8 mouse cellular contexts compared by ENCODE assay signal in the genomic region with DNA sequence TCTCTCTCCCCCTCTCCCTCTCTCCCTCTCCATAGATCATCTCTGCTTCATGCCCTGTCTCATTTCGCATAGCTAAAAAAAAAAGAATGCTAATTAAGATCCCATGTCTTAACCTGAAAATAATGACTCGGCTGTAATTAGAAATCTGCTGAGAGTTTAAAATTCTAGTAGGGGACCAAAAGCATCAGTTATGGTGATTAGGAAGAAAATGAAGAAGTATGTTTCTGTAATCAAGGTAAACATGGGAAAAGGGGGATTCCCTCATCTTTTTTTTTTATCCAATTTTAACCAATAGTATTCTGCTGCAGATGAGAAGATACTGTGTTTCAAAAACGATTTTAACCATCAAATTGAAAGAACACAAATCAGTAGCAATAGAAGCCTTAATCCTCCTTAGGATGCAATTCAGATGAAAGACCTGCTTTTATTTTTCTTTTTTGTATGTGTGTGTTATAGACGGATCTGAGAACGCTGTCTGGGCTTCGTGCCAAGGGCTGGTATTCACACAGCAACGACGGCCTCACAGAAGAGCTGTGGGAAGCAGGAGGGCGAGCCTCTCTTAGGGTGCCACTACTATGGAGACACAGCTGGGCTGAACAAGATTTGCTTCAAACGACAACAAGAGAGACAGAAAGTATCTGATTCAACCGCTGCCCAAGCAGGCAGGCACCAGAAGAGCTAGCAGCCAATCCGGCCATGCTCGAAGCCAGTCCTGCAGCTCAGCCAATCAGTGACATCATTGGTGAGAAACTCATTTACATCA.
DNase-seq lines count a peak whose midpoint lies in the region; ATAC-seq and TF ChIP-seq lines count a peak whose summit lies in the region.

No protein-coding gene starts in this region.

- H3K79me2 ChIP-seq in myocyte (ENCODE audit: control insufficient read depth, insufficient read depth): no peaks in the 10 kb centered on the region

- WGBS in intestine, embryonic 16.5 days: 39% methylated on average over 13 of the region's 13 CpGs

- no peak overlapping the region for H3K9ac ChIP-seq in intestine, embryonic 16.5 days (ENCODE audit: low read depth, low read length)

- peak overlapping the region; percentile 10; the same call in 1 of the 2 replicates for H3K4me3 ChIP-seq in intestine, embryonic 16.5 days (ENCODE audit: low read length)
- no peak overlapping the region for H3K4me3 ChIP-seq in myocyte

- no peak overlapping the region for H3K27ac ChIP-seq in intestine, embryonic 16.5 days (ENCODE audit: low read length)

- peak; percentile 43 to 60 for DNase-seq in adrenal gland, postnatal 36 days
- DNase-seq in cerebellum, adult 9-11 months: peak; percentile 82
- DNase-seq in frontal cortex, postnatal 14 days (ENCODE audit: low spot score in 2 of 2): peak; percentile 79 to 85
- DNase-seq in left cerebral cortex, postnatal 14 days (ENCODE audit: low spot score in 2 of 2): peak; percentile 87 to 96
- DNase-seq in yolk sac, embryonic 10.5 days (ENCODE audit: low spot score): no peak
- no peak for DNase-seq in spleen, postnatal 4 days (ENCODE audit: low spot score in 2 of 2)

- no peaks in the 10 kb centered on the region for H3K36me3 ChIP-seq in intestine, embryonic 16.5 days (ENCODE audit: control insufficient read depth, insufficient read depth, low read length)
- H3K36me3 ChIP-seq in myocyte (ENCODE audit: control insufficient read depth, insufficient read depth): no peaks in the 10 kb centered on the region

- no peaks in the 10 kb centered on the region for H3K9me3 ChIP-seq in intestine, embryonic 16.5 days (ENCODE audit: control insufficient read depth, low read length)

- peak overlapping the region; percentile 27 for H3K4me2 ChIP-seq in intestine, embryonic 16.5 days (ENCODE audit: low read depth, low read length)
- peak overlapping the region; percentile 55 for H3K4me2 ChIP-seq in myocyte (ENCODE audit: low read depth)

- no peaks in the 10 kb centered on the region for H3K27me3 ChIP-seq in intestine, embryonic 16.5 days (replicated peaks; ENCODE audit: control insufficient read depth, insufficient read depth, low read length)
- H3K27me3 ChIP-seq in myocyte (ENCODE audit: control insufficient read depth, insufficient read depth, insufficient read length): no peaks in the 10 kb centered on the region

- ATAC-seq in intestine, embryonic 16.5 days: peak; percentile 28; the same call in 1 of the 2 replicates

- intact Hi-C loops in left cerebral cortex, postnatal 14 days (cut with DNase I): loop anchor here (2.0 to 5.0 kb wide), 4 partner anchors 109 to 406 kb away; no protein-coding TSS in a partner anchor

- H3K4me1 ChIP-seq in intestine, embryonic 16.5 days (ENCODE audit: control insufficient read depth, insufficient read depth, low read length): peaks cover 3% of the 10 kb centered on the region; the same call in 1 of the 2 replicates

- no peak overlapping the region for H3ac ChIP-seq in myocyte (ENCODE audit: control insufficient read depth, insufficient read length)

- TF ChIP-seq POLR2A in myocyte (IDR thresholded peaks at IDR 0.05; ENCODE audit: insufficient read length, low read depth): no peak

TF ChIP-seq in myocyte, 11 proteins besides CTCF, POLR2A, EP300 and RAD21:
- TF ChIP-seq MYOG (IDR thresholded peaks at IDR 0.05; ENCODE audit: control insufficient read depth in 1 of 3, insufficient read depth in 1 of 3, insufficient read length in 2 of 3, low read depth in 2 of 3) (no peak), POLR2AphosphoS2 (IDR thresholded peaks at IDR 0.05; ENCODE audit: insufficient read length, low read depth) (no peak), USF1 (IDR thresholded peaks at IDR 0.05; ENCODE audit: low read depth) (no peak), CEBPB (IDR thresholded peaks at IDR 0.05; ENCODE audit: insufficient read depth, poor library complexity, severe bottlenecking) (no peak), MYOD1 (IDR thresholded peaks at IDR 0.05; ENCODE audit: control insufficient read depth in 1 of 3, insufficient read length in 2 of 3, low read depth in 2 of 3) (no peak), SRF (IDR thresholded peaks at IDR 0.05; ENCODE audit: control insufficient read depth, insufficient read length, low read depth) (no peak), E2F4 (IDR thresholded peaks at IDR 0.05; ENCODE audit: insufficient read depth) (no peak), MAX (IDR thresholded peaks at IDR 0.05; ENCODE audit: low read depth) (no peak), REST (IDR thresholded peaks at IDR 0.05; ENCODE audit: insufficient read depth, insufficient read length) (no peak)

Comparison
In these comparisons a context has a peak if more than half of its experiments do, and no peak if none do; other contexts are left out.
1. DNase-seq: peak in adrenal gland, postnatal 36 days (2 of 2), cerebellum, adult 9-11 months (single experiment), frontal cortex, postnatal 14 days (2 of 2) and left cerebral cortex, postnatal 14 days (2 of 2); none in yolk sac, embryonic 10.5 days (single experiment) and spleen, postnatal 4 days (0 of 2).